Mouse (Mus musculus) erythroblast, embryonic 14.5 days (primary cell): ENCODE results near the gene Vamp8.

Experiments
- GATA1 ChIP-seq: IDR thresholded peaks from 2 replicates; pipeline ENCODE4 v1.6.1; 2012; ENCODE audit warnings: low read length, inconsistent platforms, mixed read lengths
- TAL1 ChIP-seq: IDR thresholded peaks from 3 replicates; pipeline ENCODE4 v1.6.1; 2012; ENCODE audit warnings: low read length, inconsistent platforms, mixed read lengths

DNA sequence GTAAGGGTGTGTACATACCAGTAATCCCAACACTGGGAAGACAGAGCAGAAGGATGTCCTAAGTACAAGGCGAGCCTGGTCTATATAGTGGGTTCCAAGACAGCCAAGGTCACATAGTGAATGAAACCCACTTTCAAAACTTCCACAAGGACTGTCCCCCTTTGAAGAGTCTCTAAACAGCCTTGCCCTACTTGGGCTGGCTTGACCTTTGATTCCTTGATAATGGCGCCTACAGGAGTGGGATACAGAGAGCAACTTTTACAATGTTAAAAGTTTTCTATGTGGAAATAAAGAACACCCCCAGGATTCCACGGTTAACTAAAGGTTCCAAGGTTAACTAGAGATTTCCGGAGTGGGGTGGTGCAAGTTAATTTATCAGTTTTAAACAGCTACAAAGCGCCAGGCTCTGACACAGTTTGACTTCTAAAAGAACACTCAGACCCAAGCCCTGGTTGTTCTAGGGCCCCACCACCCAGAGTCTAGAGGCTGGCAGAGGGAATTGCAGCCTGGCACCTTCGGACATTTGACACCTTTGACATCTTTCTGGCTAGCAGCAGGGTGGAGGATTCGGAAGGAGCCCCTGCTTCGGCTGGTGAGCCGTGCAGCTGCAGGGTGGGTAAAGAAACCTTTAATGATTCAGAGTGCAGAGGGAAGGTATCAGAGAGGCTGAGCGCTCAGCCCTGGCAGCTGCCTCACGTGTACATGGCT is 30.5 kb downstream of the Vamp8 start:
- TF ChIP-seq GATA1 (no peak), TAL1 (no peak)
